Mouse (Mus musculus) MN1 (cell line): ENCODE data around the gene Pidd1.

ENCODE experiments used
- DNase-seq: peaks from one replicate; pipeline ENCODE4 v3.0.0-alpha.2; 2016; ENCODE audit warnings: low spot score

Pidd1 gene

GRCm38 (mm10) chr7:141443828-141444237 lies at the start of gene Pidd1:
Gene Pidd1, minus strand, starts transcription at chr7:141444025.
- peak; percentile 80 for DNase-seq

GRCm38 (mm10) chr7:141492738-141493137 lies 48.9 kb upstream of the Pidd1 start:
- DNase-seq, result no peak

GRCm38 (mm10) chr7:141491151-141491550 lies 47.3 kb upstream of the Pidd1 start:
- no peak for DNase-seq

GRCm38 (mm10) chr7:141487141-141487540 lies 43.3 kb upstream of the Pidd1 start:
- no peak for DNase-seq

GRCm38 (mm10) chr7:141486239-141486638 lies 42.4 kb upstream of the Pidd1 start:
- DNase-seq, result peak; percentile 42

GRCm38 (mm10) chr7:141485606-141486005 lies 41.8 kb upstream of the Pidd1 start:
- no peak for DNase-seq

GRCm38 (mm10) chr7:141485186-141485585 lies 41.4 kb upstream of the Pidd1 start:
- DNase-seq, result no peak

GRCm38 (mm10) chr7:141484186-141485120 lies 40.6 kb upstream of the Pidd1 start:
- DNase-seq, result peak; percentile 60

GRCm38 (mm10) chr7:141483114-141483653 lies 39.4 kb upstream of the Pidd1 start:
- DNase-seq, result no peak

- DNase-seq, result no peak
Observed at GRCm38 (mm10) chr7:141482531-141483024, 38.8 kb upstream of the Pidd1 start.

GRCm38 (mm10) chr7:141481498-141482401 lies 37.9 kb upstream of the Pidd1 start:
- DNase-seq, result no peak

- DNase-seq, result peak; percentile 66
Observed at GRCm38 (mm10) chr7:141480842-141481497, 37.1 kb upstream of the Pidd1 start.

- no peak for DNase-seq
Observed at GRCm38 (mm10) chr7:141478270-141478748, 34.5 kb upstream of the Pidd1 start.

- no peak for DNase-seq
Observed at GRCm38 (mm10) chr7:141477578-141478269, 33.9 kb upstream of the Pidd1 start.

- no peak for DNase-seq
Observed at GRCm38 (mm10) chr7:141476981-141477370, 33.2 kb upstream of the Pidd1 start.

GRCm38 (mm10) chr7:141476226-141476980 lies 32.6 kb upstream of the Pidd1 start:
- peak; percentile 86 for DNase-seq

- no peak for DNase-seq
Observed at GRCm38 (mm10) chr7:141475805-141476158, 32.0 kb upstream of the Pidd1 start.

GRCm38 (mm10) chr7:141475011-141475804 lies 31.4 kb upstream of the Pidd1 start, which contains the start of the genes Polr2l and Tspan4:
Gene Polr2l, minus strand, starts transcription at chr7:141475132.
Gene Tspan4, plus strand, starts transcription at chr7:141475240.
- peak; percentile 89 for DNase-seq

- DNase-seq, result no peak
Observed at GRCm38 (mm10) chr7:141474160-141474559, 30.3 kb upstream of the Pidd1 start.
